Mouse (Mus musculus): ENCODE measurements around the gene Dynlt1b.
"Not testable (repeated sequence)": the region's sequence is repeated elsewhere in the genome, so short reads cannot be mapped to it uniquely, and the experiment has no call there.

- not testable (repeated sequence) for TF ChIP-seq MYOD1 (IDR thresholded peaks at IDR 0.05; ENCODE audit: control insufficient read depth, insufficient read length, low read depth); CTCF (IDR thresholded peaks at IDR 0.05; ENCODE audit: control insufficient read depth, insufficient read depth, insufficient read length); USF1 (IDR thresholded peaks at IDR 0.05; ENCODE audit: low read depth); MAX (IDR thresholded peaks at IDR 0.05); MYOG (IDR thresholded peaks at IDR 0.05; ENCODE audit: control insufficient read depth, extremely low read depth, insufficient read length)
Measured at GRCm38 (mm10) chr17:6442513-6442912, 12.6 kb downstream of the Dynlt1b start.
